Mouse (Mus musculus) liver, postnatal 0 days (tissue): ENCODE results near the gene Cass4.

Experiments used
- CTCF ChIP-seq: sonication (generic); IDR thresholded peaks from 2 replicates; pipeline ENCODE4 v1.5.1; 2016; ENCODE audit warnings: antibody characterized with exemption, low read depth
- EP300 ChIP-seq: IDR thresholded peaks from 2 replicates; pipeline ENCODE4 v1.6.1; 2016; ENCODE audit warnings: antibody characterized with exemption, low read depth, mild to moderate bottlenecking

GRCm38 (mm10) chr2:172406173-172406572 is 12.6 kb downstream of the Cass4 start:
- TF ChIP-seq CTCF (no peak), EP300 (no peak)
